Mouse (Mus musculus): ENCODE data around the gene Muc3. TPM values are rescaled to one million over a fixed set of nuclear protein-coding genes. Genes with fewer than 3 reads are reported as not detected.

The Muc3 gene
- polyA plus RNA-seq, 1 experiment from 2014 or later = not detected

DNA sequence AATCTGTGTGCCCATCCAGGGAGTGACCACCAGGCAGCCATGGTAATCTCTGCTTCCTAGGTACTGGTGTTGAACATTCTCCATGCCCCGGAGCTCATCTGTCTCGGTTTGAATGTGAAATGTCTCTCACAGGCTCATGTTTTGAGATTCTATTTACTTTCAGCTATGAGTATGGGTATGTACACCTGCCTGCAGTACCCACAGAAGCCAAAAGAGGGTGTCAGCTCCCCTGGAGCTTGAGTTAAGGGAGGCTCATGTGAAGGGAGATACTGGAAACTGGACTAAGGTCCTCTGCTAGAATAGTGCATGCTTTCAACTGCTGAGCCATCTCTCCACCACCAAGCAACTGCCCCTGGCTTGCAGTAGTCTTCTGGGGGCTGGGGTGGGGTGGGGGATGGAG lies 45.2 kb downstream of the Muc3 start:
- Histone ChIP-seq H3K9ac (no peak overlapping the region), H3K36me3 (no peaks in the 10 kb centered on the region), H3K4me1 (replicated peaks) (no peaks in the 10 kb centered on the region), H3K27me3 (no peaks in the 10 kb centered on the region; the same call in 1 of the 2 replicates), H3K4me2 (no peak overlapping the region), H3K9me3 (no peaks in the 10 kb centered on the region), H3K4me3 (no peak overlapping the region), H3K27ac (replicated peaks) (no peak overlapping the region)
- 83% methylated on average over 2 of the region's 2 CpGs for WGBS
- no peak for ATAC-seq (ENCODE audit: low read depth)

DNA sequence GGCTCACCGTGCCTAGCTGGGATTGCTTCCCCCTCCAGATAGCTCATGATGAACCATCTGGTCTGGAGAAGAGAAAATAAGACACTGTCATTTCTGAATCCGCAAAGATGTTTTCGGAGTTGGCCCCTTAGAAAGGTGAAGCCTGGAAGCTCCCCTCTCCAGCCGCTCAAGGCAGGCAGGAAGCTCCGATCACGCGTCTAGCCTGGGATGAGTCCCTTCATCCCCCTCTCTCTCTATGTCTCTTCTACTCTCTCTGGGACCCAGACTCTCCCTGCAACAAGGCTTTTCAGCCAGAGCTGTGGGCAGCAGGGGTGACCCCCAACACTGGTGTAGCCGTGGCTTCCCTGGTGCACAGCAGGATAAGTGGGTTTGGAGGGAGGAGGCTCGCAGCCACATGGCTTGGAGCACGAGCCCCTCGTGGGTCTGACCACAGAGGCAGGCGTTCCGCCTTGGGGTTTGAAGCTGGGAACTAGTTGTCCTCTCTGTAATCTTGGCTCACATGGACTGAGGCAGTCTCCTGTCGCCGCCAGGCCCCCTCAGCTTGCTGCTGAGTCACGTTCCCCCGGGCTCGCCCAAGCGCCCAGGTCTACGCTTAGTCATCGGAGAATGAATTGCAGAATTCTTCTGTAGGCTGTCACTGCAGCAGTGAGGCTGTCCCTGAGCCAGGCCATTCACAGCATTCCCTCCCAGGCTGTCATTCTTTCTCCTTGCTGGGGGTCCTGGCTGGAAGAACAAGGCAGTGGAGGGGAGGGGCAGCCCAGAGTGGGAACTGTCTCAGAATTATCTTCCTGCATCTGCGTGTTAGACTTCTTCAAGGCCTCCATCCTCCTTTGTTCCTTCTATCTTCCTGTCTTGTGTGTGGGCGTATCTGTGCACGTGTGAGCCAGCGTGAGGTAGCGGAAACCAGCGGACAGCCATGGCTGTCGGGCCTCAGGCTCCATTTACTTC lies 46.3 kb downstream of the Muc3 start:
- no peaks in the 10 kb centered on the region for H3K9me3 ChIP-seq
- no peaks in the 10 kb centered on the region for H3K4me1 ChIP-seq (replicated peaks)
- H3K4me3 ChIP-seq = no peak overlapping the region
- no peak overlapping the region for H3K9ac ChIP-seq
- H3K27me3 ChIP-seq = no peaks in the 10 kb centered on the region; the same call in 1 of the 2 replicates
- no peak for ATAC-seq (ENCODE audit: low read depth)
- no peak overlapping the region for H3K27ac ChIP-seq (replicated peaks)
- no peaks in the 10 kb centered on the region for H3K36me3 ChIP-seq
- WGBS = 75% methylated on average over 28 of the region's 28 CpGs
- no peak overlapping the region for H3K4me2 ChIP-seq

DNA sequence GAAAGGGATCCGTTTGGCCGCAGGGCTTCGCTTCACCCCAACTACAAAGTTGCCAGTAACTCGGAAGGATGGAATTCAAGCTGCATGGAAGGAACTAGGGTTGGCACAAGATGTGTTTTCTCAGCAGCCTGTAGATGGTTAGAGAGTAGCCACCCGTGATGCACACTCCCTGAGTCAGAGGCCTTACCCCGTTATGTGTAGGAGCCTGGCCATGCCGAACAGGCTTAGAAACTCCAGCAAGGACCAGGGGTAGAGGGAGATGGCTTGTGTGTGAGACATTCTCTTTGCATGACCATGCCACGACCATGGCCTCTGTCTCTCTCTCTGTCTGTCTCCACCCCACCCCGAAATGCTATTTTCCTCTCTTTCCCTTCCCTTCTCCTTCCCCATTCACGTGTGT lies 47.0 kb downstream of the Muc3 start:
- H3K27me3 ChIP-seq = no peaks in the 10 kb centered on the region; the same call in 1 of the 2 replicates
- H3K9me3 ChIP-seq = no peaks in the 10 kb centered on the region
- H3K4me1 ChIP-seq (replicated peaks) = no peaks in the 10 kb centered on the region
- ATAC-seq (ENCODE audit: low read depth) = no peak
- 78% methylated on average over 10 of the region's 10 CpGs for WGBS
- H3K36me3 ChIP-seq = no peaks in the 10 kb centered on the region
- no peak overlapping the region for H3K27ac ChIP-seq (replicated peaks)
- H3K4me3 ChIP-seq = no peak overlapping the region
- no peak overlapping the region for H3K4me2 ChIP-seq
- no peak overlapping the region for H3K9ac ChIP-seq

DNA sequence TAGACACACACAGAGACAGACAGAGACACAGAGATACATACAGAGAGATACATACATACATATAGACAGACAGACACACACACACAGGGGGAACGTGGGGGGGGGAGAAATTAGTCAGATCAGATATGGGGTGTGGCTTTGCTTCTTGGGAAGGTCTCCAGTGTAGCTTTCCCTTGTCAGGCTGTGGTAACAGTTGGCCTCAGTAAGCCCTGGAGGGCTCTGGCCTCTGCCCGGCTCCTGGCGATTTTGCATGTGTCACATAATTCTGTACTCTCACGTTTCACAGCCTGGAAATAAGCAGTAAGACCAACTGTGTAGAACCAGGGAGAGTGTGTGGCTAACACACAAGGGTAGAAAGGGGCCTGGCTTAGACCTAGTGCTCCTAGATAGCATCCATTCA lies 48.5 kb downstream of the Muc3 start:
- ATAC-seq (ENCODE audit: low read depth) = no peak
- Histone ChIP-seq H3K4me1 (replicated peaks) (no peaks in the 10 kb centered on the region), H3K27ac (replicated peaks) (no peak overlapping the region), H3K9ac (no peak overlapping the region), H3K36me3 (no peaks in the 10 kb centered on the region), H3K9me3 (no peaks in the 10 kb centered on the region), H3K4me3 (no peak overlapping the region), H3K4me2 (no peak overlapping the region), H3K27me3 (no peaks in the 10 kb centered on the region; the same call in 1 of the 2 replicates)
- WGBS = 64% methylated on average over 4 of the region's 4 CpGs

DNA sequence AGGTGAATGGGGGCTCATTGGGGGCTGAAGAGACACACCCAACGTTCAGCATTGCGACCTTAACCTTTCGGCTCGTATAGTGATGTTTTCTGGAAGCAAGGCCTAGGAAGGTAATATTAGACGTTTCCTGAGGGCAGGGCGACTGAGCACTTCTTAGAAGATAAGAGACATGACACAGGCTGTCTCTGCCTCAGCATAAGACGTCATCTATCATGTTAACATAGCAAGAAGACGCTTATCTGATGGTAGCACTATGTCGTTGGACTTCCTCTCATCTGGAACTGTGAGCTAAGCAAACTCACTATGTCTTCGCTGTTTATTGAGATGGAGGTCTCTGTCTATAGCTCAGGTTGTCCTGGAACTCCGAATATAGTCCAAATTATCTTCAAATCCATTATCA lies 50.7 kb downstream of the Muc3 start:
- no peak for ATAC-seq (ENCODE audit: low read depth)
- Histone ChIP-seq H3K9me3 (no peaks in the 10 kb centered on the region), H3K36me3 (no peaks in the 10 kb centered on the region), H3K4me2 (no peak overlapping the region), H3K27me3 (no peaks in the 10 kb centered on the region; the same call in 1 of the 2 replicates), H3K4me3 (no peak overlapping the region), H3K27ac (replicated peaks) (no peak overlapping the region), H3K4me1 (replicated peaks) (no peaks in the 10 kb centered on the region), H3K9ac (no peak overlapping the region)
- WGBS = 82% methylated on average over 11 of the region's 11 CpGs

DNA sequence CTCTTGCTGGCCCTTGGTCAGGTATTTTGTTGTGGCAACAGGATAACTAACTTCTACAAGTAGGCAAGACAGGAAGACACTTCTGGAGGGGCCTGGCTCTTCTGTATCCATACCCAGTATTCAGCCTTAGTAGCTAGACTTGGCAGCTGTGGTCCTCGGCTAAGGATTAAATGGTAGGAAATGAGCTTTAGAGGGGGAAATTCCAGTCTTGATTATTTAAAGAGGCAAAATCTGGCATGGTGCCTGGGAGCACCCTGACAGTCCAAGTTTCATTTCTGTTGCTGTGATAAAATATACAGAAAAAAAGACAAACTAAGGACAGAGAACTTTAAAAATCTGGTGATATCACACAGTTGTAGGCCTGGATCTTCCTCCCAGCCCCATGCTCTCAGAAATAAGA lies 53.1 kb downstream of the Muc3 start:
- no peak for ATAC-seq (ENCODE audit: low read depth)
- H3K4me1 ChIP-seq (replicated peaks) = no peaks in the 10 kb centered on the region
- H3K27me3 ChIP-seq = no peaks in the 10 kb centered on the region; the same call in 1 of the 2 replicates
- no peaks in the 10 kb centered on the region for H3K9me3 ChIP-seq
- no peaks in the 10 kb centered on the region for H3K36me3 ChIP-seq
- no peak overlapping the region for H3K4me2 ChIP-seq
- no peak overlapping the region for H3K4me3 ChIP-seq
- H3K9ac ChIP-seq = no peak overlapping the region
- 82% methylated on average over 1 of the region's 1 CpGs for WGBS
- no peak overlapping the region for H3K27ac ChIP-seq (replicated peaks)

GRCm38 (mm10) chr5:137095135-137095534 lies 54.0 kb downstream of the Muc3 start:
- WGBS = 89% methylated on average over 10 of the region's 10 CpGs
- no peaks in the 10 kb centered on the region for H3K9me3 ChIP-seq
- no peaks in the 10 kb centered on the region for H3K4me1 ChIP-seq (replicated peaks)
- ATAC-seq (ENCODE audit: low read depth) = no peak
- H3K4me3 ChIP-seq = no peak overlapping the region
- H3K9ac ChIP-seq = no peak overlapping the region
- no peak overlapping the region for H3K27ac ChIP-seq (replicated peaks)
- H3K27me3 ChIP-seq = no peaks in the 10 kb centered on the region; the same call in 1 of the 2 replicates
- H3K36me3 ChIP-seq = no peaks in the 10 kb centered on the region
- no peak overlapping the region for H3K4me2 ChIP-seq

DNA sequence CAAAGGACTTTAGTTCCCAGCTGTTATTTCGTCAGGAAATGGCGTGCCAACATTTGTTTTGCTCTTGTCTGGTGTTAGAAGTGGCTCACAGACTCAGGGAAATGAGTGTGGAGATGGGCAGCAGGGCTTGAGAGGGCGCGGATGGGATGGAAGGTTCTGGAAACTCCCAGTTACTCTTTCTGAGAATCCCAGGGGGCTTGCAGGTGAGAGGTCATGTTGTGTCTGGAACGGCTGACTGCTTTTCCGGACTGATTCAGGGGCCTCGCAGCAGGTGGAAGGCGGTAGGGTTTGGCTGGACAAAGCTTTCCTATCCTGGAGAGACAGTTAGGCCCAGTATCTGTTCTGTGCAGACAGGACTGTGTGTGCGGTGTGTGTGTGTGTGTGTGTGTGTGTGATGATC lies 55.4 kb downstream of the Muc3 start:
- H3K4me2 ChIP-seq = no peak overlapping the region

GRCm38 (mm10) chr5:137091560-137091959 lies 57.6 kb downstream of the Muc3 start:
- no peaks in the 10 kb centered on the region for H3K9me3 ChIP-seq
- H3K27me3 ChIP-seq = no peaks in the 10 kb centered on the region
- no peak overlapping the region for H3K4me2 ChIP-seq
- ATAC-seq (ENCODE audit: low read depth) = no peak
- no peaks in the 10 kb centered on the region for H3K4me1 ChIP-seq (replicated peaks)
- H3K4me3 ChIP-seq = no peak overlapping the region
- no peaks in the 10 kb centered on the region for H3K36me3 ChIP-seq
- WGBS = 69% methylated on average over 6 of the region's 6 CpGs
- no peak overlapping the region for H3K9ac ChIP-seq
- H3K27ac ChIP-seq (replicated peaks) = no peak overlapping the region

More for the DNA sequence above, 55.4 kb downstream of the Muc3 start:
- no peak for ATAC-seq (ENCODE audit: low read depth)
- no peak overlapping the region for H3K9ac ChIP-seq
- H3K9me3 ChIP-seq = no peaks in the 10 kb centered on the region
- H3K27me3 ChIP-seq = no peaks in the 10 kb centered on the region
- no peaks in the 10 kb centered on the region for H3K4me1 ChIP-seq (replicated peaks)
- no peaks in the 10 kb centered on the region for H3K36me3 ChIP-seq
- H3K27ac ChIP-seq (replicated peaks) = no peak overlapping the region
- 88% methylated on average over 9 of the region's 9 CpGs for WGBS
- no peak overlapping the region for H3K4me3 ChIP-seq

- no peaks in the 10 kb centered on the region for H3K9me3 ChIP-seq
- H3K36me3 ChIP-seq = no peaks in the 10 kb centered on the region
- no peaks in the 10 kb centered on the region for H3K4me1 ChIP-seq (replicated peaks)
- no peak overlapping the region for H3K9ac ChIP-seq
- H3K4me3 ChIP-seq = no peak overlapping the region
- no peak for ATAC-seq (ENCODE audit: low read depth)
- H3K27me3 ChIP-seq = no peaks in the 10 kb centered on the region
- 80% methylated on average over 10 of the region's 10 CpGs for WGBS
- no peak overlapping the region for H3K4me2 ChIP-seq
- H3K27ac ChIP-seq (replicated peaks) = no peak overlapping the region
These were observed 58.3 kb downstream of the Muc3 start for GRCm38 (mm10) chr5:137090870-137091269.

DNA sequence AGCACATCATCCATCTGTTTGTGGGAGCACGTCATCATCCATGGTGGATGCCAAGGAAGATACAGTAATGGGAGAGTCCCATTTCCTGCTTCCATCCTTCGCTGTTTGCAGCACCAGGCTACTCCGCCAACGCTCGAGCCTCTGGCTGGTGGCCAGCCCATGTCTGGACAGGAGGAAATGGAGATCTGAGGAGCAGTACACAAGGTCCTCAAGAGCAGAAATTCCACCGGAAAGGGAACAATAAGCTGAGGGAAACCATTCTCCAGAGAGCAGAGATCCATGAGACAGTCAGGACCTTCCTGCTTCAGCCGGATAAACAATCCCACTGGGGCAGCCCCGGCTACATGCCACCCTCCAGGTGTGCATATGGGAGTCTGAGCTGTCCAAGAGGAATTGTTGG lies 61.7 kb downstream of the Muc3 start:
- no peaks in the 10 kb centered on the region for H3K9me3 ChIP-seq
- WGBS = 91% methylated on average over 8 of the region's 8 CpGs
- no peak for ATAC-seq (ENCODE audit: low read depth)
- H3K36me3 ChIP-seq = no peaks in the 10 kb centered on the region
- no peak overlapping the region for H3K4me2 ChIP-seq
- H3K27ac ChIP-seq (replicated peaks) = no peak overlapping the region
- H3K4me1 ChIP-seq (replicated peaks) = no peaks in the 10 kb centered on the region
- no peak overlapping the region for H3K4me3 ChIP-seq
- no peak overlapping the region for H3K9ac ChIP-seq
- H3K27me3 ChIP-seq = no peaks in the 10 kb centered on the region

GRCm38 (mm10) chr5:137085731-137086130 lies 63.4 kb downstream of the Muc3 start:
- ATAC-seq (ENCODE audit: low read depth) = no peak
- no peak overlapping the region for H3K4me2 ChIP-seq
- H3K9ac ChIP-seq = no peak overlapping the region
- no peaks in the 10 kb centered on the region for H3K9me3 ChIP-seq
- no peaks in the 10 kb centered on the region for H3K4me1 ChIP-seq (replicated peaks)
- no peak overlapping the region for H3K4me3 ChIP-seq
- WGBS = 84% methylated on average over 3 of the region's 3 CpGs
- no peak overlapping the region for H3K27ac ChIP-seq (replicated peaks)
- no peaks in the 10 kb centered on the region for H3K36me3 ChIP-seq
- no peaks in the 10 kb centered on the region for H3K27me3 ChIP-seq

GRCm38 (mm10) chr5:137085021-137085420 lies 64.1 kb downstream of the Muc3 start:
- Histone ChIP-seq H3K27me3 (no peaks in the 10 kb centered on the region), H3K4me2 (no peak overlapping the region), H3K4me3 (no peak overlapping the region), H3K36me3 (no peaks in the 10 kb centered on the region), H3K9ac (no peak overlapping the region), H3K9me3 (no peaks in the 10 kb centered on the region), H3K4me1 (replicated peaks) (no peaks in the 10 kb centered on the region), H3K27ac (replicated peaks) (no peak overlapping the region)
- no peak for ATAC-seq (ENCODE audit: low read depth)
- WGBS = 90% methylated on average over 6 of the region's 6 CpGs

Measured in neural tube, embryonic 13.5 days (tissue).